Mouse (Mus musculus): ENCODE measurements around the gene Evc2.

The Evc2 gene

GRCm38 (mm10) chr5:37377376-37377775 is 39.1 kb downstream of the Evc2 start:
- no peak for DNase-seq

GRCm38 (mm10) chr5:37380641-37381040 is 42.3 kb downstream of the Evc2 start:
- no peak for DNase-seq

GRCm38 (mm10) chr5:37383570-37383969 is 45.3 kb downstream of the Evc2 start:
- no peak for DNase-seq

GRCm38 (mm10) chr5:37388646-37389045 is 50.3 kb downstream of the Evc2 start:
- DNase-seq, result no peak

DNA sequence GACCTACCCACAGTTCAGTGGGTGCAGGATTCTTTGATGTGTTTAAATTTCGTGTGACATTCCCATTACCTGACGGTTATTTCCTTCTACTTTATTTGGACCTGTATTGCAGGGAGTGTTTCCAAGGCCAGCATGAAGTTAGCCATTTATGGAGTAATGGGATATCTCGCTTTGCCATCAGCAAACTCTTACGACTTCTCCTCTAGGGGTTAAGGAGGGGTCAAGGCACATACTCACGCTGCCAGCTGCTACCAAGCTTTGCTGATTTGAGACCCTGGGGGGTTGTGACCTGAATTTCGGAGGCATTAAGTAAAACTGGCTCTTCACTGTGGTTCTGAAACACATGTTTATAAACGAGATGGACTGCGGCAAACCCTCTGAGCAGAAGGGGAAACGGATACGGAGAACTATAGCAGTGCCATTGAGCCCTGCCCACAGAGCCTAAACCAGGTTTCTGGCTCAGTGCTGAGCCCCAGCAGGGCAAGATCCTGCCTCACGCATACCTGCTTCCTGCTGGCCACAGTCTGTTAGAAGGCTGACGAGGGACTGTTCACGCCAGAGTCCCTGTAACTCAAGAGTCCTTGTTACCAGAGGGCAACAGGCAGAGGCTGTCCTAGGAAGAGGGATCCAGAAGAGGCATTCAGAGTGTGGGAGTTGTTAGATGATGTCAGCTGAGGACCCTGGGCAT is 51.7 kb downstream of the Evc2 start:
- DNase-seq, result no peak

DNA sequence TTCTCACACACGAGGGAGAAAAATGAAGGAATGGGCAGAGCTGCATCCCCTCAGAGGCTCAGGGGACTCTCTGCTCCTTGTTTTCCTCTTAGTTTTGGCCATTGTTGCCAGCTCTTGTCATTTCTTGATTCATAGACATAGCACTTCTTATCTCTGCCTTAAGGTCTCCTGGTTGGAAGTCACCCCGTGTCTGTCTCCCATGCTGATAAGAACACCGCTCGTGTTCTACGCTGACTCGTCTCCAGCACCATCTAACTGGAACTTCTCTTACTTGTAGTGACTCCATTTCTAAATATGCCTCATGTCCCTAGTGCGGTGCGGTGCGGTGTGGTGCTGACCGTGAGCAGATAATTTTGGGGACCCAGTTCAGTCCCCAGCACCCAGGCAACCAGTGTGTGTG is 52.6 kb downstream of the Evc2 start:
- no peak for DNase-seq

GRCm38 (mm10) chr5:37391901-37392300 is 53.6 kb downstream of the Evc2 start:
- no peak for DNase-seq

GRCm38 (mm10) chr5:37395172-37396030 is 57.1 kb downstream of the Evc2 start:
- no peak for DNase-seq

- DNase-seq, result no peak
Observed at GRCm38 (mm10) chr5:37419028-37419427, 80.7 kb downstream of the Evc2 start.

DNA sequence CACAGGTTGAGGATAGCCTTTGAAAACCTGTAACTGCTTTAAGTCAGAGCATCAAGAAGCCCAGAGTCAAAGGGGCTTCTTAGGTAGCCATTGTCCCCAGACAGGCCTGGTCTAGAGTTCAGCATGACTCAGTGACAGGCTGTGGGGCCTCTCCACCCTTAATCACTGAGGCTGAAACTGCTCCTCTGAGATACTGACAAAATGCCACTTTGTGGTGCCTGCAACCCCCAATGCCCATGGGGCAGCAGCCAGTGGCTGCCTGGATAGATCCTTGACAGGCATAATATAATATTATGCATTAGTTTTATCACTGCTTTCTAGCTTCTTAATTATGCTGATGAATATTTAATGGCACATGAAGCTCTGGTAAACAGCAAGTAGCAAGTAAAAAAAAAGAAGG is 88.9 kb downstream of the Evc2 start:
- DNase-seq, result no peak

- DNase-seq, result no peak
Observed at GRCm38 (mm10) chr5:37435417-37435816, 97.1 kb downstream of the Evc2 start.

DNA sequence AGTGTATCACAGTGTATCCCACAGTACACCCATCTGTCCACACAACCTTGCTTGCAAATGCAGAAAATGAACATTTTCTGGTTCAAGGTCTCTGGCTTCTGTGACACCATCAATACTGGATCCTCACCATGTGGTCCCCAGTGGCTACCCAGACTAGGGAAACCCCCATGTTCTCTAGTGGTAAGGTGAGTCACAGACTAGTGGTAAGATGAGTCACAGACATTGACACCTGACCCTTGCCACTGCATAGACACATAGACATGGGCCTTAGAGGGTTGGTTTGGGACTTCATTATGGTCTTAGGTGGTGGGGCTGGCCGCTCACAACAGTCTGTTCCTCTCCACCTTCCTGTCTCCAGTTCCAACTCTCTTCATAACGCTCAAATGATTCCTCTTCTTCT is 104.5 kb downstream of the Evc2 start:
- no peak for DNase-seq

- DNase-seq, result no peak
Observed at GRCm38 (mm10) chr5:37447546-37447945, 109.2 kb downstream of the Evc2 start.

GRCm38 (mm10) chr5:37456590-37456989 is 118.3 kb downstream of the Evc2 start:
- no peak for DNase-seq

- no peak for DNase-seq
Observed at GRCm38 (mm10) chr5:37457191-37457590, 118.9 kb downstream of the Evc2 start.

DNA sequence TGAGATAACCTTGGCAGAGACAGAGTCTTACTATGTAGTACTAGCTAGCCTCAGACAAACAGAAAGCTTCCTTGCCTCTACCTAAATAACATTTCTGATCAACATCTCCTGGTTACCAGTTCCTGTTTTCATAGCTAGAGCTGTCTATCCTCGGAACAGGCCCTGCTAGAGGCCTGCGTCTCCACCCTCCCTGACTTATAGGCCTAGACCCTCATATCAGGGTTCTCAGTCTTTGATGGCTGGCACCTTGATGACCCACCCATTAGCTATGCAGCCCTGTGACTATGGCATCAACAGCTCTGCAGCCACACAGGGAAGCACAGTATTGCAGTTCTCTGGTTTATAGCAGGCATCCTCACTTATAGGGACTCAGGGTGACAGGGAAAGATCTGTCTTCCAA is 119.5 kb downstream of the Evc2 start:
- no peak for DNase-seq

DNA sequence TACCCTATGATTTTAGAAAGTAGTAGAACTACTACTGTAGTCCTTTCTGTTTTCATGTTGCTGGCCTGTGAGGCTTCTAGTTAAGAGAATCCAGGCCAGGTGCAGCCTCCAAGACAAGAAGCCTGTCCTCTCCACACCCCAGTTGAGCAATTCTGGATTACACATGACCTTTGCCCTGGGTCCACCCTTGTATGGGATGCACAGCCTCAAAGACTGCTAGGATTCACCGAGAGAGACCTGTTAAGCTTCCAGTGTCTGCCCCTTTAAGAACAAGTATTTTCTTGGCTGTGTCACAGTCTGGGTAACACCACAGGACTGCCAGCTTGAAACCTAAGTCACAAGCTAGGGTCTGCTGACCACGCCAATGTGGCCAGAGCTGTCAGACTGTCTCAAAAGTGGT is 119.9 kb downstream of the Evc2 start:
- no peak for DNase-seq

GRCm38 (mm10) chr5:37465461-37465860 is 127.2 kb downstream of the Evc2 start:
- no peak for DNase-seq

DNA sequence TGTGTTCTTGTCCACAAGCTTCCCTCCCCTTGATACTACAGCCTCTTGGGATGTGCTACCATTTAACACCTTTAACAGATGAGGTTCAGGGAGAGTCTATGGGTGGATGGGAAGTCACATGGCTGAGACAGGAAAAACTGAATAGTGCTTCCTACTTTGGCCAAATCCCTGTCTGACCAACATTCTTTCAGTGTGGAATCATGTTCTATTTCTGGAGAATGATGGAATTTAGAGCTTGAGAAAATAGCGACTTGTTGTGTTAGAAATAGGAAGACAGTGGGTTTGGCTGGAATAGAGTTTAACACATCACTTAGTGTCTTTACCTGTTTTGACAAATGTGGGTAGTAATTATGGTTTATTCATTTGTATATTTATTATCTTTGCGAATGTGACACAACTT is 129.3 kb downstream of the Evc2 start:
- no peak for DNase-seq

GRCm38 (mm10) chr5:37469031-37469430 is 130.7 kb downstream of the Evc2 start:
- DNase-seq, result no peak

DNA sequence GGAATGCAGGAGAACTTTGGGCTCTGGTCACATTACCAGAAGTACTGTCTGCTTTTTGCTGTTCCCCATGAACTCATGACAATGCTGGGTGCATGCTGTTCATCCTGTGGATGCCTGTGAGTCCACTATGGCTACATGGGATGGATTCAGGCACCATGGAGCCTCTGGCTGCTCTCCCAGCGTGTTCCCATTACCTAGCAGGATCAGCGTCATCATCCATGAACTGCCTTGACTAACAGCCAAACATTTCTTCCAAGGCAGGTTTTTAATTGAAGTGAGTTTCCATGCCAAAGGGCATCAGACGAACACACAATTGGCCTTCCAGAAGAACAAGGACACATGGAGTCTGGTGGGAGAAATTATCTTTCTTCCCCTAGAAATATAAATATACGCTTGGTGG is 133.3 kb downstream of the Evc2 start:
- DNase-seq, result no peak

DNA sequence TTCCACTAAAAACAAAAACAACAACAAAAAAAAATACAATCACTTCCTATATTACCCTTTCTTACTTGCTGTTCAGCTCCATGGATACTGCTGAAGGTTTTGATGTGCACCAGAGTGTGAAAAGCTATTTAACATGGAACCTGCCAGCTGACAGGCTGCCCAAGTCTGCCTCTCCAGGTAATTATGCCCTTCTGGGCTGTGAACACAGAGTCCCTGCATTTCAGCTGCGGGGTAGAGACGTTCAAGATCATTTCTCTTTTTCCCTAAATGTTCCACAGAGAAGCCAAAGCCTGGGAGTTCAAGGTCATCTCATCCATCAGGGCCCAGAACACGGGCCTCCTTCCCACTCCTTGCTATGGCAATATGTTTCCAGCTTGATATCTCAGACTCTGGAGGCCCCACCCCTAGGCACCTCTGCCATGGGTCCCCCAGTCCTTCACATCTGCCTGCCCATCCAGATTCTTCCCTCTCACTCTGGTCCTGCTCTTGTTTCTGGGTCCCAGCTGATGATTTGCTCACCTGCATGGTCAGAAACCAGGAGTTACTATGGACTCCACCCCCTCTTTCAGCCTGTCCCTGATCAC is 133.8 kb downstream of the Evc2 start:
- no peak for DNase-seq
